8 mouse cellular contexts compared by ENCODE assay signal in genomic region chr10:67075931-67076878, GRCm38 (mm10). TPM values are rescaled to one million over a fixed set of nuclear protein-coding genes. Genes with fewer than 3 reads are reported as not detected.
DNase-seq lines count a peak whose midpoint lies in the region; TF ChIP-seq lines count a peak whose summit lies in the region.
"Had no signal": no experiment of that assay in that cellular context is flagged by ENCODE, and none has a peak within 500 bp of the region (broad histone marks: within the 10 kb centered on the region; RNA-seq: fewer than 3 reads in every experiment).

No protein-coding gene starts in this region.

- no peak overlapping the region for H3K4me3 ChIP-seq in cortical plate, adult 2 months (ENCODE audit: insufficient read depth, low read length)
- H3K4me3 ChIP-seq: erythroblast, embryonic 14.5 days had no signal

- peak; percentile 40 to 76 for DNase-seq in layer of hippocampus, adult 18-20 months (ENCODE audit: low spot score in 2 of 2)
- no peak for DNase-seq in layer of hippocampus, adult 9-10 months (ENCODE audit: low spot score)
- peak; percentile 41 to 76 for DNase-seq in kidney, postnatal 25 days
- DNase-seq in right cerebral cortex, postnatal 10 days (ENCODE audit: low spot score in 2 of 2) = peak; percentile 82 to 89
- no peak for DNase-seq in MN1 (ENCODE audit: low spot score)
- no peak for DNase-seq in spleen, postnatal 4 days (ENCODE audit: low spot score in 2 of 2)

- TF ChIP-seq CTCF in cortical plate, adult 2 months (IDR thresholded peaks at IDR 0.05; ENCODE audit: extremely low read depth, insufficient read depth, low read length) = no peak

- no peak for TF ChIP-seq POLR2A in cortical plate, adult 2 months (IDR thresholded peaks at IDR 0.05; ENCODE audit: extremely low read depth, insufficient read depth, low read length)

- H3K27ac ChIP-seq in cortical plate, adult 2 months (ENCODE audit: insufficient read depth, low read length) = peak overlapping the region; percentile 18; the same call in 1 of the 2 replicates

- peaks cover 11% of the 10 kb centered on the region for H3K4me1 ChIP-seq in cortical plate, adult 2 months (ENCODE audit: control insufficient read depth, insufficient read depth, low read length)

RNA-seq across cellular contexts. Expression of gene Jmjd1c, which starts 19.7 kb away (rescaled TPM):
- 100 to 1,000 TPM in 1 of 2 experiments, 10 to 100 TPM in 1; 86.0 to 101 TPM for total RNA-seq in layer of hippocampus, adult 18-20 months (2021)
- polyA plus RNA-seq in cortical plate, adult 2 months (2012; rRNA removed) = 31.8 and 32.4 TPM in 2 replicates

RNA-seq across cellular contexts. Expression of gene Reep3, which starts 20.5 kb away (rescaled TPM):
- total RNA-seq in layer of hippocampus, adult 18-20 months (2021) = 10 to 100 TPM; 18.0 to 20.6 TPM
- 23.5 and 26.4 TPM in 2 replicates for polyA plus RNA-seq in cortical plate, adult 2 months (2012; rRNA removed)

Comparison
In these comparisons a context has a peak if more than half of its experiments do, and no peak if none do; other contexts are left out.
1. DNase-seq: peak in layer of hippocampus, adult 18-20 months (2 of 2), kidney, postnatal 25 days (2 of 2) and right cerebral cortex, postnatal 10 days (2 of 2); none in layer of hippocampus, adult 9-10 months (single experiment), MN1 (single experiment) and spleen, postnatal 4 days (0 of 2).